Mouse (Mus musculus) kidney, adult 18-20 months (tissue): ENCODE results near the gene Anks6.
A peak's percentile ranks its signal among the peaks of the same experiment; 100 is the strongest.

ENCODE experiments used
- DNase-seq: peaks from one replicate; pipeline ENCODE4 v3.0.0; 2021

The Anks6 gene

DNA sequence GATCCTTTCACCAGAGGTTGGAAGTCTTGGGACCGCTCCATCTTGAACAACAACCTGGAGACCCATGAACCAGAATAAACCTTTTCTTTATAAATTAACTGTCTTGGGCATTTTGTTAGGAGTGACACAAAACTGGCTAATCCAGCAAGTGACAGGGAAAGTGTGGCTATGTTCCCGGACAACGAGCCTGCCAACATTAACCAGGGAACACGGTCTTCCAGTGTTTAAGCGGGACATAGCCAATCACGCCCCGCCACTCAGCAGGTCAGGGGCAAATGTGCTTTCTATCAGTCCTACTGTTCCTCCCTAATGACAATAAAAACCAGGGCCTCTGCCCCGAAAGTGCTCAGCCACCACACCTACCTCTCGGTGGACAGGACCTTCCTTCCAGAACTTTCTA is 13.4 kb downstream of the Anks6 start:
- peak; percentile 46 for DNase-seq

DNA sequence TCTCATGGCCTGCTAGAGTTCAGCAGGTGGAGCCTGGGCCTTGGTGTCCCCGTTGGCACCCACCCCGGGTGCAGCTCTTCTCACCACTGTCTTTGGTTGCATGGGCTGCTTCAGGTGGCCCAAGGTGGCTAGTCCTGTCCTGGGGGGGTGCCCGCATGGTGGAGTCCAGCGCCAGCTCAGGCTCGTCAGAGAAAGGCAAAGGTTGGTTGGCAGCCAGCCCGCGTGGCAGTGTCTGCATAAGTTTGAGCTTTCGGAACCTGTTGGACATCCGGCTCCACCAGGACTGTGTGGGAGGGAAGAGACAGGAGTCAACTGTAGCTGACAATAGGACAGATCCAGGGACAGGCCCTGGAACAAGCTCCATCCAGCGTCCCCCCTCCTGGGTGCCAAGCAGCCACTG is 17.6 kb downstream of the Anks6 start:
- peak; percentile 86 for DNase-seq

DNA sequence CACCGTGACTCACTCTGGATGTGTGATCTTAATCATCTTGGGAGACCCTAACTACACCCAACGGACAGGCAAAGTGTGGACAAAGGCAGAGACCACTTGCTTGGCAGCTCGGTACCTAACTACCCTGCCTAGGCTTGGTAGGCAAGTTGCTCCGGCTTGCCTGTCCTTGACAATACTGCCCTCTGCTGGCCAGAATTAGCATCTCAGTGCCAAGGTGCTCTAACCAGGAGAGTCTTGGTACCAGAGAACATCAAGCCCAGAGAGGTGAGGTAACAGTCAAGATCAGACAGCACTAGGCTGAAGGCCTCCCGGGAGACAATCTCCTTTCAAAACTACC is 19.9 kb downstream of the Anks6 start:
- DNase-seq = peak; percentile 85

DNA sequence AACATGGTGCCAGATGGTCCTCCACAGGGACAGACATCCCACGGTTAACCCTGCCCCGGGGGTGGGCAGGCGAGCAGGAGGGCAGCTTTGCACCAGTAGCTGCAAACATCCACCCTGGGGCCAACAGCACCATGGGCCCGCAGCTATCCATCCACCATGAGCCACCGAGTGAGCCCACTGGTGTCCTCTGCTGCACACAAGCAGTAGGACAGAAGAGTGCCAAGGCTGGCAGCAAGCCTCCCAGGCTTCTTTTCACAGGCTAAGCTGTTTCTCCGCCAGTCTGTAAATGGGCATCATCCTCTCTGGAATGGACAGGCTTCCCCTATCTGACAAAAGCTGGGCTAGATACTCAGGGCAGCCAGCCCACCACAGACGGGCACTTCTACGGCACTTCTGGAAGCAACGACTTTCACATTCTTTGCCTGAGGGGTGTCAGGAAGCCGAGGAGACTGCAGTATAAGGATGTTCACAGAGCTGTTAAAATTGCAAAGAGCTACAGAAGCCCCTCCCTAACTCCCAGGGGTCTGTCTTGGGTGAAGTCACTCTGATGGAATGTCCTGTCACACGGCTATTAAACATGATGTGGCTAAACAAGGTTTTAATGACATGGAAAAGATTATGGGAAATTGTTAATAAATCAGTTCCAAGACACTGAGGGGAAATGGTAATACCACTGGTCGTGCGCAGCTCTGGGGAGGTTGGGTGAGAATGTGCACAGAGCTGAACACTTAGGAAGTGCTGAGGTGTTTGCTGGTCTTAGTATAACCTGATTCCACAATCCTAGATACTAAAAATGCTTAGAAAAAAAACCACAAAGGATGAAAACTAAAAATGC is 20.5 kb downstream of the Anks6 start:
- no peak for DNase-seq

DNA sequence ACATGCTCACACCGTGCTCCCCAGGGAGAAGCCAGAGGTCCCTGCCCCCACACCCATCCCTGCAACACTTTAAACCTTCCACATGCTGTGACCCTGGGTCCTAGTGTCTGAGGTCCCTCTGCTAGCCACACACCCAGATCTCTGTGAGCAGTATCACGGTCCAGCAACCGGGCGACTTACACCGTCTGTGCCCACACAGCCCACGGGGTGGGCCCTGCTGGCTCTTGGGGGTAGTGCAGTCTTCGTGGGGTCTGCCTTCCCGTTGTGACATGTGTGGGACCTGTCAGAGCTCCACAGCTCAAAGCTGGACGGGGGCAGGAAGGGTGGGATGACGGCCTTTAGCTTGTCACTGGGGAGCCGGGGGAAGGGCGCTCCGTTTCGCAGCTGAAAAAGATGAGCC is 21.7 kb downstream of the Anks6 start:
- no peak for DNase-seq

DNA sequence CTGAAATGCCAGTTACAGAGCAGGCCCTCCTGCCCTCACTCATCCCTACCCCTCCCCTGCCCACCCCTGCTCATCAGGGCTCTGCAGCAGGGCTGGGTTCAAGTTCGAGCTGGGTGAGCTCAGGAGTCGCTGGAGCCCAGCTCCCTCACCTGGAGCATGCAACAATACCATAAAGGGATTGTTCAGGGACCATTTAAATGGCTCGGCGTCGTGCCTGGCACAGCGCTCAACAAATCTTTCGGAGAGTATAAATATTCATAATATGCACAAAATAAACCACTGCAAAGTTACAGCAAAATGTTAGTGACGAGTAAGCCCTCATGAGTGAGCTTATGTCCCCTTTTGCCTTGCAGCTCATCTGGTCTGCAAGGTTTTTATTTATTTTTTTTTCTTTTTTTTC is 25.1 kb downstream of the Anks6 start:
- no peak for DNase-seq

DNA sequence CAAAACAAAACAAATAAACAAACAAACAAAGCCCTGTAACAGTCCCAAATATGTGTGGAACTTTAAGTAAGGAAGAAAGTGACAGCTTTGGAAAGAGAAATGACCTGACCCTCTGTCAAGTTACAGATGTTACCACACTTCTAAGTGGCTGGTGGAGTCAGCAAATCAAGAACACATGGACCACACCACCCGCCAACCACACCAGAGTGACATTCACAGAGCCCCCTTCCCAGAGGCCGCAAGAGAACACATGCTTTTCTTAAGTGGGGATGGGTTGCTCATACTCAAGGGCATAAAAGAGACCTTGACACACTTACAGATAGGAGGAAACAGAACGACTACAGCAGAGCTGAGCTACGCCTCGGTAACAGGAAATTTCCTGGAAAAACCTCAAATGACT is 28.4 kb downstream of the Anks6 start:
- no peak for DNase-seq

DNA sequence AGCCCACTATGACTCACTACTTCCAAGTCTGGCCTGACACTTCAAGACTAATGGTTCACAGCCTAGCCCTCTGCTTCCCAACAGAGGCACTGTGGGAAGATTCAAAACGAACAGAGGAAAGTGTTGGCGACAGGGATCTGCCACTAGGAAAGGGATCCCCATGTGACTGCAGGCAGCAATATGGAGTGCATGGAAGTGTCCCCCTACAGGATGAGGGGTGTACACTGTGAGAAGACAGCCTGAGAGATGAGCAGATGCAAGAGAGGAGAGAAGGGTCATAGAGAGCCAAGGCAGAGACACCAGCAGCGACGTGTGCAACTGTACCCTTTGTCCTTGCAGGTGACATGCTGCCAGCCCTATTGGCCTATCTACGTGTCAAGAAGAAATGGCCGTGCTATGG is 33.3 kb downstream of the Anks6 start:
- DNase-seq = no peak

DNA sequence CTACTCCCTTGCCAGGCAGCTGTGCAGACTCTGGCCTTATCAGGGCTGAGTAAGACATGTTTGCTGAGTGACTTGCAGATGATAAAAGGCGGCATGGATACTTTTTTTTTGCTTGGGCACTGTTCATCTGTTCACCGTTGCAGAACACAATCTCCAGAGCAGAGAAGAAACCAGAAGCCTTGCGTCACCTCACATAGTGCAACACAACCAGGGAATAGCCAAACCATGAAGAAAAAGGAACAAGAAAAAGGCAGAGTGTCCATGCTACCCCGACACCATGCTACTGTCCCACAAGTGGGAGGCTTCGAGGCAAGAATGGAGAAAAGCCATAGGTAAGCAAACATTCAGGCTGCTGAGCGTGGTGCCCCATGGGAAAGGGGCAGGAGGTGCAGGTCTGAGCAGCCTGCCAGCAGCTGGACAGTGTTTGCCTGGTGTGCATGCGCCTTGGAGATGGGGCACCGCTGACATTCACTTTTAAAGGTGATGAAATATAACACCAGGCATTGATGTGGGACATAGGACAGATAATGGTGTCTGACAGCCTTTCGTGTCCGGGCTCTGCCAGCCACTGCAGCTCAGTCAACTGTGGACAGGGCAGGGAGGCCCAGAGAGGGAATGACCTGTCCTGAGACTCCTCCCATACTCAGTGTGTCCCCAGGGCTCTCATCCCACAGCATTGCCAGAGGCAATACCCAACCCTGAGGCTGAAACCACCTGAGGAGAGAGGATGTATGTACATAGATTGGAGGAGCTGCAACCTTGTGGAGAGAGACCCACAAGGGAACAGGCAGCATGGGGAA is 34.2 kb downstream of the Anks6 start:
- no peak for DNase-seq

DNA sequence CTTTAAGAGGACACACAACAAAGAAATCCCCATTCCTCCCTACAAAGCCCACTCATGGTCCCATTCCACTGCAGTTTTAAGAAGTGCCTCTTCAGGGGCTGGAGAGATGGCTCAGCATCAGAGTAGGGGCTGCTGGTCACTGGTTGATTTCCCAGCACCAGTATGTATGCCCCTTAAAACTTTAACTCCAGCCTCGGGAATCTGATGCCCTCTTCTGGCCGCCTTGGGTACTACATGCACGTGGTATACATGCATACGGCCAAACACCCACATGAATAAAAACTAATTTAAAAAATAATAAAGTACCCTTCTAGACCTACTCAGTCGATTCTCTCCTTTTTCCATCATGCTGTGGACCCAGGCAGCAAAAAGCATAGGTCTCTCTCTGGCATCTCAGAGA is 36.7 kb downstream of the Anks6 start:
- peak; percentile 75 for DNase-seq

DNA sequence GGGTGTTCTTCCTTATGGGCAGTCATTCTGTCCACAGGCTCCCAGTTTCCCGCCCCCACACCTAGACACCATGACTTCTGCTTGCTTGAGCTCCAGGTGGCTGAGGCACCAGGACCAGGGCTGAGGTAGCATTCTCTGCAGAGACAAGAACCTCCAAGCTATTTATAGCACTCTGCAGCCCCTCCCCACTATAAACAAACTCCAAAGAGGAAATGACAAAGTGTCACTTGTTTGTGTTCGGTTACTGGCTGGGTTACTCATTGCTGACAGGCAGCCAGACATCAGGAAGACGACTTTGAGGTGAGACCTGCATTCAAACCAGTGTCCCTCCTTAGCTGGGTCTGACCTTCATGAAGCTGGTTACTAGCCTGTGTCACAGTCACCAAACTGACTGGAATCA is 42.1 kb downstream of the Anks6 start:
- DNase-seq = no peak

DNA sequence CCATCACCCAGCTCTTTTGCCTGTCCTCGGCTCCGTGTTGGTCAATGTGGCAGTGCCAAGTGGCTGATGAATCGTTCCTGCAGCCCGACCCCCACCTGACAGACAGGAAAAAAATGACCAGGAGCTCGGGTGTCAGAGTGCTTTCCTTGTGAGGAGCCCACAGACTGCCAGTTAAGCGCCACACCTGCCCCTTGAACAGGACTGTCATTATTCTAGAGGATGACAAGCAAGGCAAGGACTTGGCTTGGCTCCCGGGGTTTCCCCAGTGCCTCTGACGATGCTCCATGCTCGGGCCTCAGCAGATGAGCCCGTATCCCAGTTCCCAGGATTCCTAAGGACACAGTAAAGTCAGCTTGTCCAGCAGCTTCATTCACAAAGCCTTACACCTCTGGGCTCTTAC is 44.8 kb downstream of the Anks6 start:
- no peak for DNase-seq

DNA sequence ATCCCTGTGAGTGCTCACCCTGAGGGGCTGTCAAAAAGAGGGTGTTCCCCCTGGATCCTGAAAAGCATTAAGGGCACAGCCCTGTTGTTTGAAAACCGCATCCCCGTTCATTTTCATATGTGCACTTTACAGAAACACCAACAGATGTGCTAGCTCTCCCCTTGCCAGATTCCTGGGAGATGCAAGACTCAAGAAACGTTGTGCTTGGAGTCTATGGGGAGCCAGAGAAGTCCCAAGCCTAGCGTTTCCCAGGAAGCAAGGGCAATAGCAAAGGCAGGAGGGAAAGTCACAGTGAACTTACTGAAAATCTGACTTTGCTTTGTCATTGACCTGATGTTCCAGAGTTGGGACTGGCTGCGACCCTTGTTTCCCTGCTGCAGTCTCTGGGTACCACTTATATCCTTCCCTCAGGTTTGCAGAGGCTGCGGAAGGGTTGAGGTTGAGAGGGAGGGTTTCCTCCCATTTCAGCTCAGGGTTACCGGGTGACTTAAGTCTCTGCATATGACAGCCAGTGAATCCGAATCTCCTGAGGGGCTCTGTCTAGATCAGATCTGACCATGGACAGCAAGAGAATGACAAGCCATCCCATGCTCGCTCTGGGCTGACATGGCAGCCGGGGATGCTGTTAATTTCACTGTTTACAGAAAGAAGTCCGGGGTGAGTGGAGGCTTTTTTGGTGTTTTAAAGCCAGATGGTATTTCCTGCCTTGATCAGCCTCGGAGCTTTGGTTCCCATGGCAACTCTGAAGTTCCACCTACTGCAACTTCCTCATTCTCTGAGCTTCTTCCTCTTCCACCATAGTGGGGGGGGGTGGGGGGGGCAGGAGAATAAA is 46.6 kb downstream of the Anks6 start:
- DNase-seq = no peak

DNA sequence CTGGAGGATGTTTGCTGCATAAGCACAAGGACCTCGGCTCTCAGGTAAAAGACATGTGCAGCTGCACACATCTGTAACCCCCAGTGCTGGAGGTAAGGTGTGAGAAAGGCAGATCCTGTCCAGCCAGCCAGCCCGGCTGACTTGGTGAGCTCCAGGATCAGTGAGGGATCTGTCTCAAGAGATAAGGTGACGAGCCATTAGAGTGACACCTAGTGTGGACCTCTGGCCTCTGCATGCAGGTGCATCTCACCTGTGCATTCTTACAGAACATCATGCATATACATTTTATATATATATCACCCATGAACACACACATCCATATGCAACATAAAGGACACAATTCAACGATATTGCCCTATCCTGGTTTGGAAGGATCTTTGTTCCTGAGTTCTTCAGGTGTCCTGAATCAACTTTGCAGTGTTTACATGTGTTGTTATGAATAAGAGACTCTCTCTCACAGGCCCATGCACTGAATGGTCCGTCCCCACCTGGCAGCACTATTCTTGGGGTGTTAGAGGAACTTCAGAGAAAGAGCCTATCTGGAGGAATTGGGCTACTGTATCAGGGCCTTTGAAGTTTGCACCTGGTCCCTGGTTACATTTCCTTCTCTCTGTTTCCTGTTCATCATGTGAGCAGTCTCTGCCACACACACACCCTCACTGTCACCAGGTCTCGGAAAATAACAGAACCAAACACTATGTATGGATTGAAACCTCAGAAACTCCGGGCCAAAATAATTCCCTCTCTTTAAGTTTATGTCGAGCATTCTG is 56.4 kb downstream of the Anks6 start:
- DNase-seq = no peak

DNA sequence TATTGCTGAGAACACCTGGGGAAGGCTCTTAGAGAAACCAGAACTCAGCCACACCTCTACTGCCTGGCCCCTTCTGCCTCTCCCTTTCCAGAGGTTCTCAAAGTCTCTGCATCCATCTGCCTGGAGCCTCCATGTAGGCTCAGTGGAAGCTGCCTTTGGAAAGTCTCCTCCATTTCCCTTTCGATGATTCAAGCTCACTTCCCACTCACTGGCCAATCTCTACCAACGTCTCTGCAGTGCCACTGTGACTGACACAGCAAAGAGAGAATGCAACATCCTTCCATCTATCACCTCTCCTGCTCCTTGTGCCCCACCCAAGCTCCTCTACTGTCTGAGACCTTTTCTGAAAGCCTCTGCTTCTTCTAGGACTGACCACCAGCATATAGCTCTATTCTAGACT is 59.3 kb downstream of the Anks6 start:
- no peak for DNase-seq

DNA sequence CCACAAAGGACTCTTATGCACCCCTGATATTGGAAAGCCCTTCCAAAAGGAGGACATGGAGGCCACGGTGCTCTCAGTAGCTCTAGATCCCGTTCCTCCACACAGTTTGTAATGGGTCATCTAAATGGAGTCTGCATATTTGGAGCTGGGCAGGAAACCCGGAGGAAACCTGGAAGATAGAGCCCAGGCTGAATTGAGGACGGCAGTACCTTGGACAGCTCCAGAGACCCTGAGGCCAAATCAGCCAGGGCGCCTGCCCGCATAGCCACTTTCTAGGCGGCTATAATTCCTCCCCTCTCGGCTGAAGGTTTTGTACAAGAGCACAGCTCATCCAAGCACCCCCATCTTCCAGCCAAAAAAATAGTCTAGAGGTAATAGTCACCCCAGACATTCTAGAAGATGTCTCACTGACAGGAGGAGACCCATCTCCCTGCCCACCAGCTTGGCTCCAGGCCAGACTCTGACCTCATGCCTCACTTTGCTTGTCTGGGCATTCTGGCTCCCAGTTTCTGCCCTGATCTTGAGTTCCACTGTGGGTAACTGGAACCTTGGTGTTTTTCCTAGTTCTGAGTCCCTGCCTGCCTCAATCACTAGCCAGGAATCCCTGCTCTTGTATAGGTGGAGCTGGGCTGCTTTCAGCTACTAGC is 64.3 kb downstream of the Anks6 start:
- DNase-seq = peak; percentile 38

DNA sequence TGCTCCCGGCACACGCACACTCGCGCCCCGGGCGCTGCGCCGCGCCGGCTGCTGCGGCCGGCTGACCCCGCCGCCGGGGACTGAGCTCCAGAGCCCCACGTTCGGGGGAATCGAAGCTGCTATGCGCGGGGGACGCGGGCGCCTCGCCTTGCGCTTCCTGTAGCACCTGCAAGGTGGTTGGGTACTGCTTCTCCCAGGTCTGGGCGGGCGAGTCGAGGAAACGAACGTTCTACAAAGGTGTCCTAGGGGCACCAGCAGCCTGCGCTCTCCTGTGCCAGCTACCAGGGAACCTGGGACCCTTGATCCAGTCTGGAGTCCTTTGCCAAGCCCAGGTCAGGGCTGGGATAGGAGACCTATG is 65.3 kb downstream of the Anks6 start:
- DNase-seq = no peak

DNA sequence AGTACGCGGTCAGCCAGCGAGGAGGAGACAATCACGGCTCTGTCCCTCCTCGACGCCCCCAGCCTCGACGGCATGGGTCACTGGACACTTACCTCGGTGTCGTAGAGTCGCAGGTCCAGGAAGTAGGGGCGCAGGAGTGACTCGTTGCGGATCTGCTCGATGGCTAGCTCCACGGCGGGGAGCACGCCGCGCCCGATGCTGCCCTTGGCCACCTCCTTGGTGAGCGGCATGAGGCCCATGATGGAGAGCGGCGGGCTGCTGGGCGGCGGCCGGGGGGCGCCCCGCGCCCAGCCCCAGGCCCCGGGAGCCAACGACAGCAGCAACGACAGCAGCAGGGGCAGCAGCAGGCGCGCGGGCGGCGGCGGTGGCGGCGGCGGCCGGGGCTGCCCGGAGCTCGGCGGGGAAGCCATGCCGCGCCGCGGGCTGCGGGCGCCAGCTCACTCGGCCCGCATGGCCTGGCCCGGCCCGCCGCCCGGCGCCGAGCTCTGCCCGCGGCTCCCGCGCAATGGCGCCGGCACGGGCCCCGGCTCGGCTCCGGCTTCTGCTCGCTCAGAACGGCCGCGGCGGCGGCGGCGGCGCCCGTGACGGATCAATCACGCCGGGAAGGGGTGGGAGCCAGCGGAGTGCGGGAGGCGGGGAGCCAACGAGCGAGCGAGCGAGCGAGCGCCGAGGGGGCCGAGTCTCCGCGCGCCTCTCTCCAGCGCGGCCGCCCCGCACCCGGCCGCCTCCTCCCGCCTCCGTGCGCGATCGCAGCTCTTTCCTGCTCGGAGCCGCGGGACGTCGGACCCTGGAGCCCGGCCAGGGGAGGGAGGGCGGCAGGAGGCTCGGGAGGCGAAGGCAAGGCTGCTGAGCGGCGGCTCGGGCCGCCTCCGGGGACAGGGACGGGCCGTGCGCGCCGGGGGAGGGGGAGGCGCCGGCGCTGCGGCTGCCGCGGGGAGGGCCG is 65.9 kb downstream of the Anks6 start, which contains the start of gene Gabbr2:
Gabbr2 (minus strand) TSS at position 858 of the 943 bp plus-strand sequence.
- DNase-seq = peak; percentile 18

DNA sequence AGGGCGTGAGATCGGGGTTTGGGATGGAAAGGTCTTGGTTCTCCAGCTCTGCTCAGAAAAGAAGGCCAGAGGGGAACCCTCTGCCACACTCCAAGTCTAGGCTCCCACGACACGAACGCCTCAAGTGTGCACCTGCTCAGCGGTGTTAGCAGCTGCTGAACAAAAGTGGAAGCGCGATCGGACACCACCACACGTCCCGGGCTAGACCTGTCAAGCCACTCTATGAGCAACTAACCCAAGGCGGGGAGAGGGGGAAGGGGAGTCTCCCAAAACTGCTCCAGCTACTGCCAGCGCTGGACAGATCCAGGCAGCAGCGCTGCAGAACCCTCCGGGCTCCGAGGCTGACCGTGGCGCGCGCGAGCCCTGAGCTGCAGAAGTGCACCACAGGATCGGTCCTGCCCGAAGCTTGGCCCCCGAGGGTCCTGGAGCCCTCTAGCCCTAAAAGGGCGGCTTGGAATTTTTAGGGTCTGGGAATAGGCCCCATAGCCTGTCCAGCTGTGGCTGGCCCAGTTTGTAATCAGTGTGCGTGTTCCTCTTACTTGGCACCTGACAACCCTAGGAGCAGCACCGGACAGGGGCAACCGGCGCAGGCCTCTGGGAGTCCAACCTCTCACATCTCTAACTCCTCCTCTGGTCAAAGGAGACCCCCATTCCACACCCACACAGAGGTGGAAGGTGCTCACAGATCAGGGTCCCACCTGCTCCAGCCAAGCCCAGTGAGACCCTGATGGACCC is 66.8 kb downstream of the Anks6 start:
- no peak for DNase-seq

DNA sequence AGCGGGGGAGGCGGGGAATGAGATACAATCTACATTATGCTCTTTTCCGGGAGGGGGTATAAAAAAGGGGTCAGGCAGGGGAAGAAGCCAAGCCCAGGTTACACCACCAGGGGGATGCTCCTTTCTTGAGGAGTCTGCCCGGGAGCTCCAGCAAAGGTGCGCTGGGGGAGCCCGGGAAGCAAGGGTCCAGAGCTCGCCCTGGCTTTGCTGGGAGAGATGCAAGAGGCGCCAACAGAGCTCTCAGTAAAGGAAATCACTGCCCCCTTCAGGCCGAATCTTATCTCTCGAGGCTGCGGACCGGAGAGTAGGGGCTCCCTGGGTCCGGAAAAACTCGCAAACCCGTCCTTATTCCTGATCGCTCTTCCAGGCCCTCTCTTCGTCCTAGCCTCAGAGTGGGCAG is 67.4 kb downstream of the Anks6 start:
- peak; percentile 37 for DNase-seq
